Mouse (Mus musculus) ovary, adult 10 weeks (tissue): ENCODE measurements around the gene Echdc2. TPM values are rescaled to one million over a fixed set of nuclear protein-coding genes. Genes with fewer than 3 reads are reported as not detected.

Experiments used
- polyA plus RNA-seq: library from polyadenylated mRNA; stranded (reverse); fragments of 350-450 nt; fragmentation: Illumina TruSeq; extraction: RNeasy Lipid Tissue Mini Kit (QIAGEN cat#74804); gene quantifications from one replicate; pipeline ENCODE4 v1.2.3, GENCODE M21; 2014

Echdc2 gene
- 8.3 TPM for polyA plus RNA-seq

DNA sequence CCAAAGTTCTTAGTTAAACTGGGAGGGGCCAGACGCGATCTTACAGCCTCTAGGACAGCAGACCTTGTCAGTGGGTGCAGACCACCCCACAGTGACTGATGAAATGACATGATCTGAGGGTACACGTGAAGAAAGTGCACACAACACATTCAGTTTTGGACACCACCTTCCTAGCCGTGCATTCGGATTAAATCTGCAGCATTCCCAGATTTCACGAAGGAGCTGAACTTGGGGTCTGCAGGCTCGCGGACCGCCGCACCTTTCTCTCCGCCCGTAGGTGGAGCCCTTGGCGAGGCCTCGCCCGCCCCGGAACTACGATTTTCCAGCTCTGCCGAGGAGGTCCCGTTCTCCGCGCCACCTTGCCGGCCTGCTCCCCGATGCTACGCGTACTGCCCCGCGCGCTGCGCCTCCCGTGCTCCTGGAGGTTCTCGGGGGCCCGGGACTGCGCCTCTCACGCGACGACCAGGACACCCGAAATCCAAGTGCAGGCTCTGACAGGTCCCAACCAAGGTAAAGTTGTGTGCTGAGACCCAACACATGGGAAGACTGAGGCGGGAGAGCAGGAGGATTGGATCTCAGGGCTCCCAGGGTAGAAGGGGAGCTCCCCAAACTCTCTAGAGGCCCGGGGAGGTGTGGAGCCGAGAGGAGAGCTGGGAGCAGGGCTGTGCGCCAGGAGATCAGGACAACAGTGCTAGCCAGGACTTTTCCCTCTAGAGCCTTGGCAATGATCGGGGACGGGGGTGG, at the start of gene Echdc2:
TSS of gene Echdc2 (plus strand) at position 286 of the 744 bp plus-strand sequence.

GRCm38 (mm10) chr4:108144880-108145279, 20.4 kb upstream of the Echdc2 start, which contains the start of gene Scp2:
TSS of gene Scp2 (minus strand) at chr4:108144998.

GRCm38 (mm10) chr4:108217332-108218179, 52.3 kb downstream of the Echdc2 start, which contains the start of gene Zyg11a:
TSS of gene Zyg11a (minus strand) at chr4:108218048.

Other genes with a start within 250 kb of the Echdc2 start
- 105 TPM for gene Cpt2, start 241.8 kb upstream of the Echdc2 start, polyA plus RNA-seq
- gene Slc1a7, start 197.1 kb upstream of the Echdc2 start, polyA plus RNA-seq, result not detected
- 0.26 TPM for gene Podn, start 69.0 kb upstream of the Echdc2 start, polyA plus RNA-seq
- gene Scp2, start 20.4 kb upstream of the Echdc2 start, polyA plus RNA-seq, result 254 TPM
- not detected for gene Zyg11a, start 52.6 kb downstream of the Echdc2 start, polyA plus RNA-seq
- 73.4 TPM for gene Zyg11b, start 135.7 kb downstream of the Echdc2 start, polyA plus RNA-seq
- gene Coa7, start 162.7 kb downstream of the Echdc2 start, polyA plus RNA-seq, result 9.4 TPM
- not detected for gene Shisal2a, start 217.9 kb downstream of the Echdc2 start, polyA plus RNA-seq
- gene Gpx7, start 241.5 kb downstream of the Echdc2 start, polyA plus RNA-seq, result 9.2 TPM